Mouse (Mus musculus) CH12.LX (cell line): ENCODE measurements around the gene Slc30a1. TPM values are rescaled to one million over a fixed set of nuclear protein-coding genes. Genes with fewer than 3 reads are reported as not detected.

Experiments
- DNase-seq: peaks from one replicate; pipeline ENCODE4 v3.0.0-alpha.2; 2013; ENCODE audit errors: extremely low read depth
- H3K27ac ChIP-seq: 2 replicates; pipeline ENCODE4 v1.5.1; 2012; ENCODE audit warnings: low read depth, mild to moderate bottlenecking, control low read depth, moderate library complexity; ENCODE audit not compliant: insufficient read depth
- H3K27me3 ChIP-seq: replicated peaks from 2 replicates; pipeline ENCODE3; 2012; ENCODE audit warnings: inconsistent platforms
- H3K36me3 ChIP-seq, 2 experiments: replicated peaks in 1 of 2; 2 replicates each; pipeline versions ENCODE3 to v1.6.1; 2012; ENCODE audit warnings: inconsistent platforms in 1 of 2, low read length in 1 of 2, mild to moderate bottlenecking in 1 of 2, mixed read lengths in 1 of 2, moderate library complexity in 1 of 2; ENCODE audit not compliant: control insufficient read depth in 1 of 2, insufficient read depth in 1 of 2
- H3K4me1 ChIP-seq, 2 experiments: 2 replicates each; pipeline ENCODE4 v1.6.1; 2012; ENCODE audit warnings: inconsistent platforms in 1 of 2, moderate library complexity in 1 of 2; ENCODE audit not compliant: insufficient read depth in 2 of 2, control insufficient read depth in 1 of 2
- H3K4me2 ChIP-seq: 2 replicates; pipeline ENCODE4 v1.6.1; 2012; ENCODE audit warnings: low read depth, mild to moderate bottlenecking, control low read depth; ENCODE audit not compliant: poor library complexity, insufficient read depth, severe bottlenecking
- H3K4me3 ChIP-seq, 3 experiments: fragments of 150-350 bp in 1 of 3; sonication (generic) in 1 of 3; replicated peaks in 1 of 3; 2 replicates each; pipeline versions ENCODE3 to v1.5.1; 2011 to 2012; ENCODE audit warnings: low read depth in 2 of 3, low read length in 2 of 3, mild to moderate bottlenecking in 2 of 3, moderate library complexity in 2 of 3, control low read depth in 1 of 3, improper control_type of control experiment in 1 of 3, inconsistent platforms in 1 of 3, mixed read lengths in 1 of 3; ENCODE audit not compliant: poor library complexity in 1 of 3
- H3K79me2 ChIP-seq: replicated peaks from 2 replicates; pipeline ENCODE4 v1.6.1; 2012; ENCODE audit warnings: mild to moderate bottlenecking, moderate library complexity; ENCODE audit not compliant: control insufficient read depth, poor library complexity, insufficient read depth, severe bottlenecking; ENCODE audit errors: extremely low read depth
- H3K9ac ChIP-seq: 2 replicates; pipeline ENCODE4 v1.6.1; 2012; ENCODE audit warnings: low read depth, mild to moderate bottlenecking, control low read depth, moderate library complexity; ENCODE audit not compliant: insufficient read depth
- H3K9me3 ChIP-seq: replicated peaks from 2 replicates; pipeline ENCODE3; 2012; ENCODE audit warnings: low read length, inconsistent platforms, mixed read lengths
- BHLHE40 ChIP-seq: IDR thresholded peaks from 2 replicates; pipeline ENCODE4 v1.6.1; 2011; ENCODE audit warnings: mild to moderate bottlenecking, low read depth, low read length, improper control_type of control experiment
- CHD1 ChIP-seq: IDR thresholded peaks from 2 replicates; pipeline ENCODE4 v1.6.1; 2012; ENCODE audit warnings: low read depth, low read length, improper control_type of control experiment, inconsistent platforms
- E2F4 ChIP-seq: IDR thresholded peaks from 2 replicates; pipeline ENCODE4 v1.6.1; 2011; ENCODE audit warnings: low read depth, low read length, improper control_type of control experiment; ENCODE audit not compliant: insufficient replicate concordance
- ELF1 ChIP-seq: IDR thresholded peaks from 2 replicates; pipeline ENCODE4 v1.6.1; 2014; ENCODE audit warnings: low read depth, mild to moderate bottlenecking, inconsistent platforms, low read length, improper control_type of control experiment
- EP300 ChIP-seq: IDR thresholded peaks from 2 replicates; pipeline ENCODE4 v1.6.1; 2011; ENCODE audit warnings: low read length, improper control_type of control experiment
- ETS1 ChIP-seq: conservative IDR thresholded peaks from 2 replicates; pipeline ENCODE4 v1.6.1; 2012; ENCODE audit warnings: low read depth, mild to moderate bottlenecking, inconsistent platforms, low read length, improper control_type of control experiment, moderate library complexity
- HCFC1 ChIP-seq: IDR thresholded peaks from 2 replicates; pipeline ENCODE4 v1.6.1; 2012; ENCODE audit warnings: low read depth, mild to moderate bottlenecking, inconsistent platforms, low read length, improper control_type of control experiment
- MAFK ChIP-seq: IDR thresholded peaks from 2 replicates; pipeline ENCODE4 v1.6.1; 2011; ENCODE audit warnings: low read length, improper control_type of control experiment; ENCODE audit not compliant: insufficient replicate concordance
- MAX ChIP-seq: IDR thresholded peaks from 2 replicates; pipeline ENCODE4 v1.6.1; 2011; ENCODE audit warnings: low read length, improper control_type of control experiment
- MEF2A ChIP-seq: IDR thresholded peaks from 2 replicates; pipeline ENCODE4 v1.6.1; 2014; ENCODE audit warnings: low read depth, mild to moderate bottlenecking, inconsistent platforms, low read length, improper control_type of control experiment, borderline replicate concordance
- MYC ChIP-seq: IDR thresholded peaks from 2 replicates; pipeline ENCODE4 v1.6.1; 2011; ENCODE audit warnings: low read depth, mild to moderate bottlenecking, improper control_type of control experiment, low read length
- NELFE ChIP-seq: IDR thresholded peaks from 2 replicates; pipeline ENCODE4 v1.6.1; 2011; ENCODE audit warnings: low read depth, low read length, improper control_type of control experiment
- PAX5 ChIP-seq: IDR thresholded peaks from 2 replicates; pipeline ENCODE4 v1.6.1; 2012; ENCODE audit warnings: low read length, inconsistent platforms, mixed read lengths
- POLR2A ChIP-seq: IDR thresholded peaks from 2 replicates; pipeline ENCODE4 v1.6.1; 2011; ENCODE audit warnings: low read depth, mild to moderate bottlenecking, improper control_type of control experiment, low read length
- RCOR1 ChIP-seq: conservative IDR thresholded peaks from 2 replicates; pipeline ENCODE4 v1.6.1; 2012; ENCODE audit warnings: low read depth, mild to moderate bottlenecking, inconsistent platforms, low read length, improper control_type of control experiment
- SMC3 ChIP-seq: IDR thresholded peaks from 2 replicates; pipeline ENCODE4 v1.6.1; 2011; ENCODE audit warnings: low read depth, low read length, improper control_type of control experiment
- TCF12 ChIP-seq: IDR thresholded peaks from 2 replicates; pipeline ENCODE4 v1.6.1; 2014; ENCODE audit warnings: low read depth, mild to moderate bottlenecking, inconsistent platforms, low read length, improper control_type of control experiment
- USF2 ChIP-seq: conservative IDR thresholded peaks from 2 replicates; pipeline ENCODE4 v1.6.1; 2011; ENCODE audit warnings: low read depth, low read length, improper control_type of control experiment
- ZC3H11A ChIP-seq: IDR thresholded peaks from 2 replicates; pipeline ENCODE4 v1.6.1; 2012; ENCODE audit warnings: low read depth, mild to moderate bottlenecking, inconsistent platforms, low read length, improper control_type of control experiment
- ZMIZ1 ChIP-seq: IDR thresholded peaks from 2 replicates; pipeline ENCODE4 v1.6.1; 2012; ENCODE audit warnings: low read depth, mild to moderate bottlenecking, inconsistent platforms, low read length, improper control_type of control experiment
- ZNF384 ChIP-seq: IDR thresholded peaks from 2 replicates; pipeline ENCODE4 v1.6.1; 2012; ENCODE audit warnings: low read depth, low read length, improper control_type of control experiment, inconsistent platforms
- dilution Hi-C: fragments of 300-500 bp; cut with MboI; formaldehyde crosslinking; loops from 2 replicates; pipeline ENCODE4 v1.14.3; 2020; ENCODE audit warnings: low sequenced_read_pairs; ENCODE audit not compliant: extremely low pct_unique_long_range_greater_than_20kb, extremely low pct_ligation_motif_present
- in situ Hi-C: fragments of 300-500 bp; cut with MboI; formaldehyde crosslinking; loops from 3 replicates; pipeline ENCODE4 v1.14.3; 2019; ENCODE audit warnings: low sequenced_read_pairs, low pct_ligation_motif_present, low pct_unique_long_range_greater_than_20kb, mixed read lengths
- polyA plus RNA-seq: library from polyadenylated mRNA; unstranded; fragments of >175 nt; gene quantifications from 2 replicates; pipeline ENCODE4 v1.2.1, GENCODE M21; 2012; ENCODE audit warnings: low read depth; ENCODE audit not compliant: insufficient read length
- total RNA-seq, 2 experiments: library from RNA; depleted of rRNA; stranded (reverse); fragments of 300-350 nt in 1 of 2; fragments of >200 nt in 1 of 2; gene quantifications; 2 replicates each; pipeline ENCODE4 v1.2.3; 2012 to 2014

Slc30a1 gene
- total and polyA plus RNA-seq, 3 experiments = 4.5 to 15.8 (median 9.4) TPM

- Histone ChIP-seq H3K27ac (no peak overlapping the region), H3K4me3 (no peak overlapping the region), H3K36me3 (no peaks in the 10 kb centered on the region), H3K4me2 (no peak overlapping the region), H3K9me3 (no peaks in the 10 kb centered on the region), H3K4me1 (peaks cover 12 to 34% of the 10 kb centered on the region in 2 experiments), H3K9ac (no peak overlapping the region), H3K27me3 (no peaks in the 10 kb centered on the region), H3K79me2 (no peaks in the 10 kb centered on the region)
- dilution Hi-C loops = no loop called here
- no peak for DNase-seq
- TF ChIP-seq MAX (no peak), ZC3H11A (no peak), E2F4 (no peak), USF2 (no peak), HCFC1 (no peak), CHD1 (no peak), ETS1 (no peak), ELF1 (no peak)
- in situ Hi-C loops = no loop called here
Measured at GRCm38 (mm10) chr1:191943638-191944037, 37.1 kb downstream of the Slc30a1 start.

GRCm38 (mm10) chr1:191945341-191945740, 38.8 kb downstream of the Slc30a1 start:
- dilution Hi-C loops (no loop called here), in situ Hi-C loops (no loop called here)
- Histone ChIP-seq H3K4me3 (no peak overlapping the region), H3K4me1 (peaks cover 18 to 45% of the 10 kb centered on the region in 2 experiments), H3K4me2 (no peak overlapping the region), H3K27me3 (no peaks in the 10 kb centered on the region), H3K36me3 (no peaks in the 10 kb centered on the region), H3K79me2 (no peaks in the 10 kb centered on the region), H3K27ac (no peak overlapping the region), H3K9me3 (no peaks in the 10 kb centered on the region), H3K9ac (no peak overlapping the region)
- TF ChIP-seq TCF12 (no peak), ZNF384 (no peak), USF2 (no peak), ZC3H11A (no peak), MEF2A (no peak), PAX5 (no peak), BHLHE40 (no peak), SMC3 (no peak), NELFE (no peak), MAFK (no peak), ZMIZ1 (no peak), CHD1 (no peak), RCOR1 (no peak), MYC (no peak), POLR2A (no peak), EP300 (no peak)
- DNase-seq = no peak
